Mouse (Mus musculus): ENCODE measurements around the gene Sdc4.
A peak's percentile ranks its signal among the peaks of the same experiment; 100 is the strongest.

The Sdc4 gene

GRCm38 (mm10) chr2:164448921-164449320 lies 5.2 kb upstream of the Sdc4 start:
- DNase-seq = peak; percentile 6

- DNase-seq = peak; percentile 13
These were observed 4.5 kb upstream of the Sdc4 start for GRCm38 (mm10) chr2:164448140-164448539.

GRCm38 (mm10) chr2:164446086-164446469 lies 2.4 kb upstream of the Sdc4 start:
- no peak for DNase-seq

- no peak for DNase-seq
These were observed 1.9 kb upstream of the Sdc4 start for GRCm38 (mm10) chr2:164445399-164446085.

GRCm38 (mm10) chr2:164444701-164445100 lies 1.0 kb upstream of the Sdc4 start:
- DNase-seq = no peak

- peak; percentile 93 for DNase-seq
These were observed 643 bp downstream of the Sdc4 start for GRCm38 (mm10) chr2:164443051-164443437.

- no peak for DNase-seq
These were observed 1.2 kb downstream of the Sdc4 start for GRCm38 (mm10) chr2:164442315-164443050.

- DNase-seq = no peak
These were observed 2.0 kb downstream of the Sdc4 start for GRCm38 (mm10) chr2:164441731-164442130.

- DNase-seq = peak; percentile 68
These were observed 2.5 kb downstream of the Sdc4 start for GRCm38 (mm10) chr2:164441155-164441554.

- DNase-seq = no peak
These were observed 3.4 kb downstream of the Sdc4 start for GRCm38 (mm10) chr2:164440314-164440713.

- DNase-seq = no peak
These were observed 4.7 kb downstream of the Sdc4 start for GRCm38 (mm10) chr2:164439001-164439421.

GRCm38 (mm10) chr2:164438257-164438656 lies 5.4 kb downstream of the Sdc4 start:
- DNase-seq = no peak

- peak; percentile 86 for DNase-seq
These were observed 6.0 kb downstream of the Sdc4 start for GRCm38 (mm10) chr2:164437710-164438109.

- peak; percentile 89 for DNase-seq
These were observed 6.7 kb downstream of the Sdc4 start for GRCm38 (mm10) chr2:164436961-164437360.

- no peak for DNase-seq
These were observed 7.3 kb downstream of the Sdc4 start for GRCm38 (mm10) chr2:164436215-164436913.

GRCm38 (mm10) chr2:164435216-164436090 lies 8.2 kb downstream of the Sdc4 start:
- peak; percentile 70 for DNase-seq

GRCm38 (mm10) chr2:164434681-164435080 lies 9.0 kb downstream of the Sdc4 start:
- DNase-seq = peak; percentile 72

- DNase-seq = peak; percentile 55
These were observed 10.3 kb downstream of the Sdc4 start for GRCm38 (mm10) chr2:164433278-164433895.

GRCm38 (mm10) chr2:164432541-164433191 lies 11.0 kb downstream of the Sdc4 start:
- peak; percentile 74 for DNase-seq

- DNase-seq = peak; percentile 81
These were observed 11.8 kb downstream of the Sdc4 start for GRCm38 (mm10) chr2:164431676-164432465.

GRCm38 (mm10) chr2:164430697-164431096 lies 13.0 kb downstream of the Sdc4 start:
- DNase-seq = peak; percentile 81
